Mouse (Mus musculus): ENCODE data around the gene Ifitm3.

The Ifitm3 gene

DNA sequence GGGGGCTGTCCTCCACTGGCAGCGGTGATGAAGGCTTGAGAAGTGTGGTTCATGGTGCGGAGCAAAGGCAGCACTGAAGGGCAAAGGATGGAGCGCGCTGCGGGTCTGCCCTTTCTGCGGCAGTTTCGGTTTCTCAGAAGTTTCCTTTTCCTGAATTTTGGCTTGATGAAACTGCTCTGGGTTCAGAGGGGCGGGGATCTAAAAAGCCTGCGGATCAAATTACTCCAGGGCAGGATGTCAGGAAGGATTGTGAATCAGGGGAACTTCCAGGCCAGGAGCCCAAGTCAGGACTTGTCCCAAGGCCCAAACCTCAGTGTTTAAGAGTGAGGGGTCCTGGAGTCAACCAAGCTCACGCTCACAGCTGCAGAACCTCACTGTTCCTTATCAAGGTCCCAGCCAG lies at the start of gene Ifitm3:
Ifitm3 (minus strand) TSS at position 178 of the 400 bp plus-strand sequence.
- DNase-seq (ENCODE audit: low read depth, low spot score) = peak; percentile 89

- no peak for DNase-seq (ENCODE audit: low read depth, low spot score)
These were observed 49.4 kb upstream of the Ifitm3 start for GRCm38 (mm10) chr7:141059929-141060328.

- DNase-seq (ENCODE audit: low read depth, low spot score) = peak; percentile 56
These were observed 48.2 kb upstream of the Ifitm3 start for GRCm38 (mm10) chr7:141058601-141059341.

- DNase-seq (ENCODE audit: low read depth, low spot score) = no peak
These were observed 47.0 kb upstream of the Ifitm3 start for GRCm38 (mm10) chr7:141057541-141057940.

GRCm38 (mm10) chr7:141056976-141057375 lies 46.4 kb upstream of the Ifitm3 start:
- no peak for DNase-seq (ENCODE audit: low read depth, low spot score)

DNA sequence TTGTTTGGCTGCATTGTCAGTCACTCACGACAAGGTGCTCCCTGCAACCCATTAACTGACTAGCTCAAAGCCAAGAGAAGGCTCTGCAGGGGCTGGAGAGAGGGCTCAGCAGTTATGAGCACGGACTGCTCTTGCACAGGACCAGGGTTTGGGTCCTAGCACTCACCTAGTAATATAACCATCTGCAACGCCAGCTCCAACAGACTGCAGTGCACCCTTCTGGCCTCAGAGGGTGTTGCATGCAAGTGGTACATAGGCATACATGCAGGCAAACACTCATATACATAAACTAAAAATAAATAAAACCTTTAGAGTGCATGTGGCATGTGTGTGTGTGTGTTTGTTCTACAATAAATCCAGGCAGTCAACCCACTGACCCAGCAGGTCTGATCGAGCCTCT lies 45.2 kb upstream of the Ifitm3 start:
- DNase-seq (ENCODE audit: low read depth, low spot score) = no peak

- DNase-seq (ENCODE audit: low read depth, low spot score) = no peak
These were observed 41.9 kb upstream of the Ifitm3 start for GRCm38 (mm10) chr7:141052421-141052820.

- DNase-seq (ENCODE audit: low read depth, low spot score) = no peak
These were observed 41.4 kb upstream of the Ifitm3 start for GRCm38 (mm10) chr7:141052016-141052415.

GRCm38 (mm10) chr7:141051060-141051685 lies 40.6 kb upstream of the Ifitm3 start:
- no peak for DNase-seq (ENCODE audit: low read depth, low spot score)

- DNase-seq (ENCODE audit: low read depth, low spot score) = peak; percentile 71
These were observed 38.8 kb upstream of the Ifitm3 start for GRCm38 (mm10) chr7:141049326-141049725.

- peak; percentile 97 for DNase-seq (ENCODE audit: low read depth, low spot score)
These were observed 38.0 kb upstream of the Ifitm3 start for GRCm38 (mm10) chr7:141048226-141049218.

- peak; percentile 96 for DNase-seq (ENCODE audit: low read depth, low spot score)
These were observed 37.1 kb upstream of the Ifitm3 start for GRCm38 (mm10) chr7:141047581-141048225.

DNA sequence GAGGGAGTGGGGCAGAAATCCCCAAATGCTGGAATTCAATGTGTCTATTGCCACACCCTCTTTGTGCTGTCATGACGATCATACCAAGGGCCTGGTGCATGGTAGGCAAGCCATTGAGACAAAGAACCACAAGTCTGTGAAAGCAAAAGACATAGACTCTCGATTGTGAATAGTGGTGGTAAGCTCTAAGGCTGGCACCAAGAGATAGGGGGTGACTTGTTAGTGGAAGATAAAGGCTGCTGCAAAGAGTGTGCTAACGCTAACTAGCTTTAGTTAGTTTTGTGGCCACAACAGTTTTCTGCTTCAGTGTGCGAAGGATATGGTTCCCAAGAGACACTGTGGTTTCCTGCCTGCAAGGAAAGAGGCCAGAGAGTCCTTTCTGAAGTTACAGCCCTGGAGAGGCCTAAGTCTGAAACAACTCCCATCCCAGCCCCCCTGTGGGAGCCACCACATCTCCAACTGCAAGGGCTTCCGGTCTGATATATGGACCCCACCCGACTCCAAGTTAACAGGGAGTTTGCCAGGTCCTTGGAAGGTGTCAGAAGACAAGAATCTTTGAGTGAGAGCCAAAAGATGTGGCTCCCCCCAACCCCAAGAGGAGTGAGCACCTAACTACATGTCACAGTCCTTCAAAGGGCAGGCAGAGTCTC lies 36.5 kb upstream of the Ifitm3 start:
- DNase-seq (ENCODE audit: low read depth, low spot score) = peak; percentile 76

DNA sequence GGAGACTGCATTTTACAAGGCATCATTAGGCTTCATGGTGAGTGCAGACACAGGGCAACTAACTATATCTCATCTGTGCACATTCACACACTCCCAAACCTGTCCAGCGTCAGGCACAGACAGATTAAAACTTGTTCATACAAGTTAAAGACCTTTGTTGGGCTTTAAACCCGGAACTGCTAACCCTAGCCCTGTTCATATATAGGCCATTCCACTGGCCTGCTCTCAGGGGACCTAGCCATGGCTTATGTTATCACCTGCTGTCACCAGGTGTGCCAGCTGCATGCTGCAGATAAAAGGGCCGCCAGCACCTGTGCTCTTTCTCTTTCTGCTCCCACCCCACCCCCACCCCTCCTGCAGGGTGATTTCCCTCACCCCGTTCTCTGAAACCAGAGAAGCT lies 32.0 kb upstream of the Ifitm3 start:
- DNase-seq (ENCODE audit: low read depth, low spot score) = no peak

DNA sequence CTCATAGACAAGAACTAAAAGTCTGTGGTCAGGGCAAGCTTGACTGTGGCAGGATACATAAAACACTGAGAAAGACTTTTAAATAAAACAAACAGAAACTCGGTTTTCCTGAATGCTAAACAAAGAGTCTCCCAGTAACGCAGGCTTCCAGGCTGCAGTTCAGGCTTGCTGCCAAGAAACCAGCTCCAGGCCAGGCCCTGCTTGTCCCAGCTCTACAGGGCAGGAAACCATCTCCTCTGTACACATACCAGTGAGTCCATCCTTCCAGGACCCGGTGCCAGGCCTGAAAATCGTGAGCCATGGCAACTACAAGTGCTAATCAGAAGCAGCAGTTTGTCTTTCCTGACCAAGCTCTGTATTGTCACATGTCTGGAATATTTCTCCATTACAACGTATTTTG lies 31.1 kb upstream of the Ifitm3 start:
- peak; percentile 88 for DNase-seq (ENCODE audit: low read depth, low spot score)

- DNase-seq (ENCODE audit: low read depth, low spot score) = peak; percentile 44
These were observed 30.5 kb upstream of the Ifitm3 start for GRCm38 (mm10) chr7:141040867-141041606.

DNA sequence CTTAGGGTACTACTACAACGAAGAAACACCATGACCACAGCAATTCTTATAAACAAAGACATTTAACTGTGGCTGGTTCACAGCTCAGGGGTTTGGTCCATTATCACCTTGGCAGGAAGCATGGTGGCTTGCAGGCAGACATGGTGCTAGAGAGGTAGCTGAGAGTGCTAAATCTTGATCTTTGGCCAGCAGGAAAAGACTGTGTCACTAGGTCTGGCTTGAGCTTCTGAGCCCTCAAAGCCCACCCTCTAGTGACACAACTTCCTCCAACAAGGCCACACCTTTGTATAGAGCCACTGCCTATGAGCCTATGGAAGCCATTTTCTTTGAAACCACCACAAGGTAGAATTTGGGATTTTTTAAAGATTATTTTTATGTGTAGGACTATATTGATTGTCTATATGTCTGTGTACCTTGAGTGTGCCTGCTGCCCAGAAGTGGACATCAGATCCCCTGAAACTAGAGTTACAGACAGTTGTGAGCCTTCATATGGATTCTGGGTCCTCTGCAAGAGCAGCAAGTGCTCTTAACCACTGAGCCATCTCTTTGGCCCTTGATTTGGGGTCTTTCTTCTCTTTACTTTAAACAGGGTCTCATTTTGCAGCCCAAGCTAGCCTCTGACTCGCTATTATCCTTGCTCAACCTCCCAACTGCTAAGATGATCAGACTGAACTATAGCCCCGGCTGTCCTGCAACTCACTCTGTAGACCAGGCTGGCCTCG lies 29.0 kb upstream of the Ifitm3 start:
- DNase-seq (ENCODE audit: low read depth, low spot score) = no peak

DNA sequence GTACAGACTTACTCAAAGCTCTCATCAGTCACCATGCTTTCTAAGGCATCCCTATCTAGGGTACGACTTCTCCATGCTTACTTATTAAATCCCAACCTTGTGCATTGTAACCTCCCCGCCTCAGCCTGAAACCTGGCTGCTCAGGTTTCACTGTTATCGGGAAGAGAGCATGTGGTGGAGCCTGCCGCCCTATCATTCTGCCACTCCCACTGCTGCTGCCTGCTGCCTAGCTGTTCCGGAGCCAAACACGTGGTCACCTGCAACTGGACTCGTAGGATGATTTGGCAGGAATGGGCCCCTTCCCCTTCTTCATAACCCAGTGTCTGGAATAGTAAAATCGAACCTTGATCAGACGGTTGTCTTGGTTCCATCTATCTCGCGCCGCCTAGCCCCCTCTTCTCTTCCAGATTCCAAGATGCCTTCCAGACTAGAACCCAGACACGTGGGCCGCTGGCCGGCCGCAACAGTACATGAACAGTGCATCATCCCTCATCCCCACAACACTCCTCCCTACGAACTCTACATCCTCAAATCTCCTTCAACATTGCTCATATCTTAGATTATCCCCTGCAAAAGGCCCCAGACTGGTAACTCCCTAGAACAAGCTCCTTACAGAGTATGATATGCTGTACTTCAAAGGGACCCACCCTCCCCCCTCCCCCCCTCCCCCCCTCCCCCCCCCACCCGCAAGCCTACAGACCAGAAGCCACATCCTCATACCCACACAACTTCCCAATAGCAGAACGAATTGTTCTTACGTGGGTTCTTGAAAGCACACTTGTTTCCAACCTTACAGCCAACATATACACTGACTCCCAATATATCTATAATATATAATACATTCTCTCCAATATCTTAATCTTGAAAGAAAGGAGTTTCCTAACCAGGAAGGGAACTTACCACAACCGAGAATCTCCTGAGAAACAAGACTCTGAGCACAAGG lies 27.8 kb upstream of the Ifitm3 start:
- no peak for DNase-seq (ENCODE audit: low read depth, low spot score)

Data from 3T3-L1 (cell line).